Mouse (Mus musculus): Measurements from ENCODE around the gene Cerkl. TPM values are rescaled to one million over a fixed set of nuclear protein-coding genes. Genes with fewer than 3 reads are reported as not detected.

Cerkl gene
- polyA plus RNA-seq, 1 experiment from 2014 or later: 1.1 TPM

DNA sequence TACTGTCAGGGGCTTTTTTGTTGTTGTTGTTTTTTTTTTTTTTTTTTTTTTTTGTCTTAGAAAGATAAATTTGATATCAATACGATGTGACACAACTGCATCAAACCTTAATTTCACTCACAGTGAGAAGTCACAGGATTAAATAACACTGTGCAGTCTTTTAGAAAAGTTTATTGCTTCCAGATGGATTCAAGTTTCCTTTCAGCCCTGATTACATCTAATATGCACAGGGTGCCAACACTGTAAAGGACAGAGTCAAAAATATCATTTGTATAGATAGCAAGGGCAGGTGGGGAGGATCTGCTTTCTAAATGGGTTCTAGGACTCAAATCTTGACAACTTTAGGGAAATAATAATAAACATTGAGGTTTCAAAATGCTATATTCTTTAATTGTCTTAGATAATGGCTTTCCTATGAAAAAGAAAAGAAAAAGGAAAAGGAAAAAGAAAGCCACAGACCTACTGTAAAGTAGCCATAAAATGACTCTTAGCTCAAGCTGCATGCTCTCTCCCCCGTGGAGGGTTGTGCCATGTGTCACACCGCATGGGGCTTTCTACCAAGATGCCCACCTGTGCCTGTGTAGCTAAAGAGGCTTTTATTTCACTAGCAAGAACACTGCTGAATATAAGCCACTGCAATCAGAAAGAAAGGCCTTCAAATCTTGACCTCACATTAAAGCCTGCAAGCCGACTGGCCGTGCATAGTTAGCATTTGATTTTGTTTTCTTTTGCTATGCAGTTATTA, 50.8 kb downstream of the Cerkl start:
- H3K9ac ChIP-seq (replicated peaks): no peak overlapping the region

DNA sequence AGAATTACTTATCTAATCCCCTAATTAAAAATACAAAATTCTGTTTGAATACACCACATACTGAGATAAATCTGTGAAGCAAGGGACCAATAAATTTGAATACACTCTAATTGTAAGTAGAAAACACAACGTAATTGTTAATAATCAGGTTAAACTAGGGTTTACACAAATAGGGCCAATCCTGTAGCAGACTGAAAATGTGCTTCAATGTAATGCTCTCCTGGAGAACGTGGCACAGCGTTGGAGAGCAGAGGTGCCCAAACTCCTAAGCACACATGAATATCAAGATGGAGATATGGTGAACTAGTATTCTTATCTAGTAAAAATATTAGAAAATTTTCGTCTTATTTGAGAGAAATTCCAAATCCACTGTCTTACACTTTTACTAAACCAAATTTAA, 56.5 kb downstream of the Cerkl start:
- Histone ChIP-seq H3K27me3 (no peaks in the 10 kb centered on the region), H3K4me1 (replicated peaks) (no peaks in the 10 kb centered on the region), H3K36me3 (no peaks in the 10 kb centered on the region), H3K9ac (replicated peaks) (no peak overlapping the region), H3K27ac (no peak overlapping the region), H3K9me3 (no peaks in the 10 kb centered on the region), H3K4me2 (no peak overlapping the region), H3K4me3 (replicated peaks) (no peak overlapping the region)
- ATAC-seq (ENCODE audit: insufficient number of reproducible peaks, insufficient read depth, low FRiP score, low TSS enrichment, low read depth): no peak
- WGBS: 76% methylated on average over 4 of the region's 4 CpGs

More for the DNA sequence above, 50.8 kb downstream of the Cerkl start:
- H3K4me1 ChIP-seq (replicated peaks): no peaks in the 10 kb centered on the region
- ATAC-seq (ENCODE audit: insufficient number of reproducible peaks, insufficient read depth, low FRiP score, low TSS enrichment, low read depth): no peak
- H3K27me3 ChIP-seq: no peaks in the 10 kb centered on the region
- H3K4me2 ChIP-seq: no peak overlapping the region
- no peaks in the 10 kb centered on the region for H3K36me3 ChIP-seq
- WGBS: 59% methylated on average over 5 of the region's 5 CpGs
- no peaks in the 10 kb centered on the region for H3K9me3 ChIP-seq
- no peak overlapping the region for H3K4me3 ChIP-seq (replicated peaks)
- H3K27ac ChIP-seq: no peak overlapping the region

DNA sequence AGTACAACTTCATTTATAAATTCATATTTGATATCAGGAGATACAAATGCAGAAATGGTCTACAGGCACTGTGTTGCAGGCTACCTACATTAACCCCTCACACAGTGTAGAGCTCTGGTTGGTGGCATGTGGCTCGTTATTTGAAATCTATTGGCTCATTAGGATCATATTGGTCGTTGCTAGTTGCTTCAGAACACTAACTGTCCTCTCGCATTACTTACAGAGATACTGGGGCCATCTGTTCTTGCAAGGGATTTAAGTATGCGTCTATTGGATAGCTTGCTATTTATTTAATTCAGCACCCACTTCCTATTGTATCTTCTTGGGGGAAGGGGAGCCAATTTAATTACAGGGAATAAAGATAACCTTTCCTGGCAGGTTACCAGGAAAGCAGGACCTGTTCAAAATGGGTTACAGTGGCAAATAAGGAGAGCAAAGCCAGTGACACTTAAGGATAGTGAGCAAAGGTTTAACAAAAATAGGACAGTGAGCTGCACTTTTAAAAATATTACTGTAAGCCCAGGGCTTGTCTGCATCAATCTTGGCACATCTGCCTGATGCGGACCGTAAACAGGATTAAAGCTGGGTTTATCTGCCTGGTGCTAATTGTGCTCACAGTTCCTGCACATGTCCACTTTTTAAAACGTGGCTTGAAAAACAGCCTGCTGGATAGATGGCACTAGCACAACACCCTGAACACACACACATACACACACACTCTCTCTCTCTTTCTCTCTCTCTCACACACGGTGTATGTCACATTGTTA, 57.2 kb downstream of the Cerkl start:
- Histone ChIP-seq H3K27ac (no peak overlapping the region), H3K4me2 (no peak overlapping the region), H3K4me1 (replicated peaks) (no peaks in the 10 kb centered on the region), H3K4me3 (replicated peaks) (no peak overlapping the region), H3K9ac (replicated peaks) (no peak overlapping the region), H3K9me3 (no peaks in the 10 kb centered on the region), H3K27me3 (no peaks in the 10 kb centered on the region), H3K36me3 (no peaks in the 10 kb centered on the region)
- ATAC-seq (ENCODE audit: insufficient number of reproducible peaks, insufficient read depth, low FRiP score, low TSS enrichment, low read depth): no peak
- WGBS: 52% methylated on average over 8 of the region's 8 CpGs

DNA sequence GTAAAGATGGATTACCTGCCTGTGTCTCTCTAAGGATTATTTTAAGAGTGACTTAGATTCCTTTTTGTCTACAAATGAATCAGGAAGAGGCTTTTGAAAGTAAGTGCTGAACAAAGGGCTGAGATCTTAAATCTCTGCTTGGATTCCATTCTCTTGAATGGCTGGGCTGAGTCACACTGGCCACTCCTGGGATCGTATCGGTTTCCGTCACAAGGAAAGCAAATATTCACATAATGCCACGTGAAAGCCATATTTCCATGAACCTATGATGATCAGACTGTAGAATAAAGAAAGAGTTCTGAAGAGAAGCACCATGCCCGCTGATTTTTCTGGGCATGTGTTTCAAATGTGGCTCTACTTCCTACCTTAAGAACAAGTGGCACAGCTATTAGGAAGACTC, 57.8 kb downstream of the Cerkl start:
- Histone ChIP-seq H3K27me3 (no peaks in the 10 kb centered on the region), H3K9me3 (no peaks in the 10 kb centered on the region), H3K4me2 (no peak overlapping the region), H3K4me1 (replicated peaks) (no peaks in the 10 kb centered on the region), H3K9ac (replicated peaks) (no peak overlapping the region), H3K36me3 (no peaks in the 10 kb centered on the region), H3K4me3 (replicated peaks) (no peak overlapping the region), H3K27ac (no peak overlapping the region)
- ATAC-seq (ENCODE audit: insufficient number of reproducible peaks, insufficient read depth, low FRiP score, low TSS enrichment, low read depth): no peak
- WGBS: 77% methylated on average over 5 of the region's 5 CpGs

GRCm38 (mm10) chr2:79398343-79398742, 58.2 kb downstream of the Cerkl start:
- Histone ChIP-seq H3K36me3 (no peaks in the 10 kb centered on the region), H3K27ac (no peak overlapping the region), H3K27me3 (no peaks in the 10 kb centered on the region), H3K4me3 (replicated peaks) (no peak overlapping the region), H3K4me2 (no peak overlapping the region), H3K9me3 (no peaks in the 10 kb centered on the region), H3K4me1 (replicated peaks) (no peaks in the 10 kb centered on the region), H3K9ac (replicated peaks) (no peak overlapping the region)
- 78% methylated on average over 2 of the region's 2 CpGs for WGBS
- no peak for ATAC-seq (ENCODE audit: insufficient number of reproducible peaks, insufficient read depth, low FRiP score, low TSS enrichment, low read depth)

GRCm38 (mm10) chr2:79397107-79397506, 59.5 kb downstream of the Cerkl start:
- no peak for ATAC-seq (ENCODE audit: insufficient number of reproducible peaks, insufficient read depth, low FRiP score, low TSS enrichment, low read depth)
- H3K36me3 ChIP-seq: no peaks in the 10 kb centered on the region
- H3K9me3 ChIP-seq: no peaks in the 10 kb centered on the region
- H3K27ac ChIP-seq: no peak overlapping the region
- H3K4me2 ChIP-seq: no peak overlapping the region
- no peak overlapping the region for H3K9ac ChIP-seq (replicated peaks)
- H3K4me1 ChIP-seq (replicated peaks): no peaks in the 10 kb centered on the region
- H3K4me3 ChIP-seq (replicated peaks): no peak overlapping the region
- 57% methylated on average over 2 of the region's 2 CpGs for WGBS
- H3K27me3 ChIP-seq: no peaks in the 10 kb centered on the region

GRCm38 (mm10) chr2:79379087-79380041, 77.2 kb downstream of the Cerkl start:
- 52% methylated on average over 12 of the region's 12 CpGs for WGBS
- no peak overlapping the region for H3K27ac ChIP-seq
- ATAC-seq (ENCODE audit: insufficient number of reproducible peaks, insufficient read depth, low FRiP score, low TSS enrichment, low read depth): no peak
- H3K27me3 ChIP-seq: no peaks in the 10 kb centered on the region
- H3K36me3 ChIP-seq: no peaks in the 10 kb centered on the region
- H3K4me3 ChIP-seq (replicated peaks): no peak overlapping the region
- H3K9me3 ChIP-seq: no peaks in the 10 kb centered on the region
- no peak overlapping the region for H3K9ac ChIP-seq (replicated peaks)
- H3K4me1 ChIP-seq (replicated peaks): no peaks in the 10 kb centered on the region
- H3K4me2 ChIP-seq: no peak overlapping the region

GRCm38 (mm10) chr2:79378346-79379086, 78.1 kb downstream of the Cerkl start:
- ATAC-seq (ENCODE audit: insufficient number of reproducible peaks, insufficient read depth, low FRiP score, low TSS enrichment, low read depth): no peak
- Histone ChIP-seq H3K4me1 (replicated peaks) (no peaks in the 10 kb centered on the region), H3K4me2 (no peak overlapping the region), H3K27me3 (no peaks in the 10 kb centered on the region), H3K4me3 (replicated peaks) (no peak overlapping the region), H3K27ac (no peak overlapping the region), H3K9me3 (no peaks in the 10 kb centered on the region), H3K9ac (replicated peaks) (no peak overlapping the region), H3K36me3 (no peaks in the 10 kb centered on the region)
- 78% methylated on average over 8 of the region's 8 CpGs for WGBS

DNA sequence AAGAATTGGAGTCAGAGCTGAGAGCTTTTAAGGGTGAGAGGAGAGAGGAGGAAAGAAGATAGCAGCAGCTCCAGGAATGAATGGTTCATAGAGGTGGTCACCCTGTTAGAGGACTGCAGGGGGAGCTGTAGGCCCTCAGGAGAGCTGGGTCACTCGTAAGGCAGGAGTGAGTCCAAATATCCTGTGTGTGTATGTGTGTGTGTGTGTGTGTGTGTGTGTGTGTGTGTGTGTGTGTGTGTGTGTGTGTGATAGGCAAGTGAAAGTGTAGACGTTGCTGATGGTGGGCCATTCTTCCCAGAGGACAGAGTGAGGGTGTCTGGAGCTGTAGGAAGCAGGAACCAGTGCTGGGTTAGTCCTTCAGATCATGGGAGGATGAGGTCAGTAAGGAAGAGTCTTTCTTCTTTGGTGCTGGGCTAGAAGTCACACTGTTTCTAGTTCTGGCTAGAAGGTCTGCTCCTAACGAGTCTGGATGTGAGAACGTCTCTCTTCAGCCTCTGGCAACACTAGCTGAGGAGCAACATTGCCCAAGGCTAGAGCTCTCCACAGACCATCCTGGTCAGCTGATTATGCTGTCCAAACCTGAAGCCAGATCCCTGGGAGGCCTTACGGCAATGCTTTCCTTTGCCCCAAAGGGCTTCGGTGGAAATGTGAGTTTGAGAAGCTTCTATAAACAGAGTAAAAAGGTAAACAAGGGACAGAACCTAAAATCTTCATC, 83.9 kb downstream of the Cerkl start:
- Histone ChIP-seq H3K4me2 (no peak overlapping the region), H3K4me3 (replicated peaks) (no peak overlapping the region), H3K9me3 (no peaks in the 10 kb centered on the region), H3K4me1 (replicated peaks) (no peaks in the 10 kb centered on the region), H3K27me3 (no peaks in the 10 kb centered on the region), H3K36me3 (no peaks in the 10 kb centered on the region), H3K9ac (replicated peaks) (no peak overlapping the region), H3K27ac (no peak overlapping the region)
- no peak for ATAC-seq (ENCODE audit: insufficient number of reproducible peaks, insufficient read depth, low FRiP score, low TSS enrichment, low read depth)
- 46% methylated on average over 6 of the region's 6 CpGs for WGBS

DNA sequence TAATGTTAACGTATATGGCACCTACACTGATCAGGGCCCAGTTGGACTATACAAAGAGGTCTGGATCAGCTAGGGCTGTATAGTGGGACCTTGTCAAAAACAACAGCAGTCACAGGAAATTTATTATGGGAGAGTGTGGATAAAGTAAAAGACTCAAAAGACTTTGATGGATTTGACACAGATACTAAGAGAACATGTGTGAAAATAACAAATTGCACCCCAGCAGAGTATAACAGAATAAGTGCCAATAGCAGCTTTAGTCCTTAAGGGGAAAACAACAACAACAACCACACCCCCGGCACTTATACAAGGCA, 84.5 kb downstream of the Cerkl start:
- H3K9ac ChIP-seq (replicated peaks): no peak overlapping the region
- no peak overlapping the region for H3K4me2 ChIP-seq
- no peak overlapping the region for H3K4me3 ChIP-seq (replicated peaks)
- no peaks in the 10 kb centered on the region for H3K9me3 ChIP-seq
- H3K4me1 ChIP-seq (replicated peaks): no peaks in the 10 kb centered on the region
- no peaks in the 10 kb centered on the region for H3K36me3 ChIP-seq
- WGBS: 69% methylated on average over 2 of the region's 2 CpGs
- no peak overlapping the region for H3K27ac ChIP-seq
- no peaks in the 10 kb centered on the region for H3K27me3 ChIP-seq
- ATAC-seq (ENCODE audit: insufficient number of reproducible peaks, insufficient read depth, low FRiP score, low TSS enrichment, low read depth): no peak
